Mouse (Mus musculus) lung, adult 2 months (tissue): ENCODE measurements around the gene Barhl2.

ENCODE experiments used
- CTCF ChIP-seq: fragments of 200-500 bp; IDR thresholded peaks from 2 replicates; pipeline ENCODE4 v1.5.1; 2011; ENCODE audit warnings: mild to moderate bottlenecking, low read length, control low read depth; ENCODE audit not compliant: insufficient read depth
- POLR2A ChIP-seq: fragments of 200-500 bp; IDR thresholded peaks from 2 replicates; pipeline ENCODE4 v1.6.1; 2011; ENCODE audit warnings: low read depth, mild to moderate bottlenecking, control low read depth, low read length, borderline replicate concordance; ENCODE audit errors: extremely low read depth

DNA sequence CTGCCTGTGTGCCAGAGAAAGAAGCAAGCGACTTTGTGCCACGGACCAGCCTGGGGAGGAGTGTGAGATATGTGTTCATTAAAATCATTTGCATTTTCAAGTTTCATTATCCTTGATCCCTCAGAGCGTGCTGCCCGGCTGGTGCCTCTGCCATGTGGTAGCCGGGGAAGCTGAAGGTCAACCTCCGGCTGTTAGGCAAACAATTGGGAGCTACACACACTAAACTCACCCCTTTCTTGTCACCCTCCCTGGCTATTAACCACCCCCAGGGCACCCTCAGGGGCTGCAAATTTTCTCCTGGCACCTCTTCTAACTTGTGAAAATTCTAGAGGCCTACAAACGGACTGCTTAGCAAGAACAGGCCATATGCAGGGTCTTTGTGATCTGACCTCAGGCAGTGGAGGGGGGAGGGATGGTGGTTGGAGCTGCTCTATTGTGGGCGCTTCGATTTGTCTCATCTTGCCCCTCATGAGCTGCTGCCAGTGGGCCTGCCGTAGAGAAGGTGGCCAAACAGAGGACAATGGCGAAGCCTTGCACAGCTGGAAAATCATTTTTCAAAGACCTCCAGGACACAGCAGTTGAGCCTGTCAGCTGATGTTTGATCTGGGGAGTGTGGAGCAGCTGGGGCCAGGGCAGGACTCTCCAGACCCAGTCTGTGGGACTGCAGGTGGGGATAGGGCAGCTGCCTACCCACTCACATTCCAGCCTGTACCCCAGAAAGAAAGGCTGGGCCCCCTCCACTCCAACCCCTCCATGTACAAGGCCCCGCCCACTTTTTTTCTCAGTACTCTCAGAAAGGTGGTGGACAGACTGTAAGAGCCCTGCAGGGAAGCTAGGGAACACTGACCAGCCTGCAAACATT, 44.9 kb upstream of the Barhl2 start:
- TF ChIP-seq CTCF (no peak), POLR2A (no peak)
